Mouse (Mus musculus) heart, embryonic 13.5 days (tissue): ENCODE data around the gene Gjd3. TPM values are rescaled to one million over a fixed set of nuclear protein-coding genes. Genes with fewer than 3 reads are reported as not detected.

Source experiments
- ATAC-seq: fragments of 200-750 bp; cut with Nextera tagmentation; 2 replicates; pipeline ENCODE4 v1.8.0; 2017; ENCODE audit warnings: moderate TSS enrichment; ENCODE audit not compliant: insufficient number of reproducible peaks, low FRiP score, low TSS enrichment; ENCODE audit errors: extremely low read depth
- H3K27ac ChIP-seq: fragments of 300-500 bp; sonication (generic); replicated peaks from 2 replicates; pipeline ENCODE4 v1.5.1; 2015; ENCODE audit warnings: moderate library complexity, mild to moderate bottlenecking, inconsistent platforms
- H3K27me3 ChIP-seq: fragments of 300-500 bp; sonication (generic); replicated peaks from 2 replicates; pipeline ENCODE4 v1.6.1; 2015; ENCODE audit warnings: mild to moderate bottlenecking, inconsistent platforms
- H3K36me3 ChIP-seq: fragments of 300-500 bp; sonication (generic); 2 replicates; pipeline ENCODE4 v1.6.1; 2015; ENCODE audit warnings: mild to moderate bottlenecking, inconsistent platforms
- H3K4me1 ChIP-seq: fragments of 300-500 bp; sonication (generic); 2 replicates; pipeline ENCODE4 v1.6.1; 2015; ENCODE audit warnings: inconsistent platforms
- H3K4me2 ChIP-seq: fragments of 300-500 bp; sonication (generic); 2 replicates; pipeline ENCODE4 v1.6.1; 2015; ENCODE audit warnings: inconsistent platforms, mild to moderate bottlenecking, moderate library complexity
- H3K4me3 ChIP-seq: fragments of 300-500 bp; sonication (generic); 2 replicates; pipeline ENCODE4 v1.5.1; 2015; ENCODE audit warnings: moderate library complexity, mild to moderate bottlenecking, inconsistent platforms
- H3K9ac ChIP-seq: fragments of 300-500 bp; sonication (generic); 2 replicates; pipeline ENCODE4 v1.6.1; 2015; ENCODE audit warnings: inconsistent platforms, mild to moderate bottlenecking, moderate library complexity
- H3K9me3 ChIP-seq: fragments of 300-500 bp; sonication (generic); 2 replicates; pipeline ENCODE4 v1.6.1; 2016; ENCODE audit warnings: inconsistent platforms
- WGBS: fragments of 180-500 bp; shearing (Covaris S2); methylation state at CpG from one replicate; pipeline ENCODE4 v1.1.7; 2015; ENCODE audit warnings: mixed read lengths; 5-methylcytosine and 5-hydroxymethylcytosine counted together
- polyA plus RNA-seq: library from polyadenylated mRNA; unstranded; fragments of >200 nt; fragmentation: Nextera tagmentation; extraction: Ambion mirVana; gene quantifications from 2 replicates; pipeline ENCODE4 v1.2.1, GENCODE M21; 2015

Gene Gjd3
- polyA plus RNA-seq, 1 experiment from 2014 or later, result 3.3 TPM

DNA sequence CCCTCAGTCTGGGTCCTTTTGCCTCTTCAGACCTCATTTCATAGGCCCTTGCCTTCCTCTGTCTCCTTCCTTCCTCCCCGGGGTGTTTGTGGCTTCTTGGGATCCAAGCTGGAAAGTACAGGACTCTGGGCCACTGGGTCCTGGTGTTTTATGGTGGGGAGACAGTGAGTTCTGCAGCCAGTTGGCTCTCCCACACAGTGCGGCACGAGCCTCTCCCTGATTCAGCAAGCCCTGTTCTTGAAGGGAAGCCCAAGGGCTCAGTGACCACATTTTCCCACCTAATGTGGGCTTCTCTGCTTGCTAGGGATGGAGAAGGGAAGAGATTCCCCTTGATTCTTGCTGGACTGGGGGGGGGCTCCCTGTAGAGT, 40.3 kb downstream of the Gjd3 start:
- Histone ChIP-seq H3K9ac (peak overlapping the region; percentile 91), H3K4me1 (peaks cover 92% of the 10 kb centered on the region), H3K4me3 (peak overlapping the region; percentile 89), H3K27ac (peak overlapping the region; percentile 99), H3K27me3 (no peaks in the 10 kb centered on the region), H3K36me3 (no peaks in the 10 kb centered on the region), H3K4me2 (peak overlapping the region; percentile 79), H3K9me3 (no peaks in the 10 kb centered on the region)
- WGBS, result 35% methylated on average over 3 of the region's 3 CpGs
- ATAC-seq, result no peak

DNA sequence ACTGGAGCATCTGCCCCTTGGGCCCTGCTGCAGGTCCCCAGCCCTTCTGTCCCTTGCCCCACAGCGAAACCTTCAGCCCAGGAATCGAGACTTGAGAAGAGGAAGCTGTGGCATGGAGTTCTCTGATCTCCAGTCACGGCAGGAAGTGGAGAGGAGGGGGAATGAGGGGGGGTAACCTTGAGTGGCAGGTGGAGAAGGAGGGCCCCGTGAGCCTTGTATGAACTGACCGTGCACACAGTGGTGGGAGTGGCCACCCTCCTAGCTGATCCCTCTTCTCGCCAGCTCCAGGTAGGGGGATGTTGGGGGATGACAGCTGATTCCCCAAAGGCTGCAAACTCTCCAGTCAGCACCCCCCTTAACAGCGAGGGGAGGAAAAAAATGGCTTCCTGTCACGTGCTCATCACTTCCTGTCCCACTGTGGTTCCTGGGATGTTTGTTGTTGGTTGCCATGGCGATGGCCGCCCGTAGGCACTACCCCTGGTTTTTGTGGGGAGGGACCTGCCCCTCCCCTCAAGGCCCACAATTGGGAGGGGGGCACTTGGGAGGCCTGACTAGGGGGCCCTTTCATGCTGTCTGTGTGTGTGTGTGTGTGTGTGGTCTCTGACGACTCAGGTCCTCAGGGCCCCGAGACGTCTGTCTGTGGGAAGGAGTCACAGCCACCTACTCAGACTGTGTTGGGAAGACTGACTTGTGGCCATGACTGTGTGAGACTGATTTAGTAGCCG, 40.8 kb downstream of the Gjd3 start:
- peaks cover 89% of the 10 kb centered on the region for H3K4me1 ChIP-seq
- no peak for ATAC-seq
- no peaks in the 10 kb centered on the region for H3K36me3 ChIP-seq

DNA sequence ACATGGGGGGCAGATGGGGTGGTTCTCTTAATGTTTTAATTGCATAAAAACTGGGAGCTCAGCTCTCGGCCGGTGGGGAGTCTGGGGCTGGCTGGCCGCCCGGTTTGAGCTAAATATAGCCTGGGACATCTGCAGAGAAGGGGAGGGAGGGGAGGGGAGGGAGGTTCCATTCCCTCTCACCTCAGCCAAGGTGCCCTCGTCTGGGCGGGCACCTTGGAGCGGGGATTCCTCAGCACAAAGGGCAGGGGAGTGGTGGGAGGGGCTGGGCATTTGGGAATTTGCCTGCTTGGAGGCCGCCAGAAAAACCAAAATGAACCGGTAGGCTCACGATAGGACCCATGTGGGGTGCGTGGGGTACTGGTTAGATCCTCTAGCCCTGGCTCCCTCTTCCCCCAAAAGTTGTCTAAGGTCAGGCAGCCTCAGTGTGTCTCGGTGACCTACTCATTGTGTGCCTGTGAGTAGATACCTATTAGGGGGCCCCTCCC, 41.4 kb downstream of the Gjd3 start:
- H3K27ac ChIP-seq, result peak overlapping the region; percentile 99
- H3K9me3 ChIP-seq, result no peaks in the 10 kb centered on the region
- under 1% methylated on average over 12 of the region's 12 CpGs for WGBS
- no peak for ATAC-seq
- peak overlapping the region; percentile 79 for H3K4me2 ChIP-seq
- no peaks in the 10 kb centered on the region for H3K27me3 ChIP-seq
- H3K4me3 ChIP-seq, result peak overlapping the region; percentile 89
- H3K4me1 ChIP-seq, result peaks cover 91% of the 10 kb centered on the region
- H3K36me3 ChIP-seq, result no peaks in the 10 kb centered on the region
- peak overlapping the region; percentile 91 for H3K9ac ChIP-seq

More for the DNA sequence above, 40.8 kb downstream of the Gjd3 start:
- peak overlapping the region; percentile 99 for H3K27ac ChIP-seq
- WGBS, result 2% methylated on average over 15 of the region's 15 CpGs
- H3K27me3 ChIP-seq, result no peaks in the 10 kb centered on the region
- peak overlapping the region; percentile 91 for H3K9ac ChIP-seq
- peak overlapping the region; percentile 89 for H3K4me3 ChIP-seq
- peak overlapping the region; percentile 79 for H3K4me2 ChIP-seq
- no peaks in the 10 kb centered on the region for H3K9me3 ChIP-seq

DNA sequence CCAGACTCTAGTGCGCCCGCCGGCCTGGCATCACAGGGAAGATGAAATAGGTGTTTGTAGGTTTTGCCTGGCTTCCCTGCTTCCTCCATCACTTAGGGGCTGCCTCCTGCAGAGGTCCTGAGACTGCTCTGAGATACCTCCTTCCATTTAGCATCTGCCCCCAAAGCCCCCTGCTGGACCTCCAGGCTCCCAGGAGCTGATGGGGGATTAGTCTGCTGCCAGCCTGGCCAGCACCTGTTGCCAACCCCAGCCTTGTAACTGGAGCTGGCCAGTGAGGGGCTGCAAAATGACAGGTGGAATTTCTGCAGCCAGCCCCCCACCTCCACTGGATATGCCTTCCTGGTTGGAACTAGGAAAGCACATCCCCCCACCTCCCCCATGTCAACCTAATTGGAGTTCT, 42.0 kb downstream of the Gjd3 start:
- ATAC-seq, result no peak

DNA sequence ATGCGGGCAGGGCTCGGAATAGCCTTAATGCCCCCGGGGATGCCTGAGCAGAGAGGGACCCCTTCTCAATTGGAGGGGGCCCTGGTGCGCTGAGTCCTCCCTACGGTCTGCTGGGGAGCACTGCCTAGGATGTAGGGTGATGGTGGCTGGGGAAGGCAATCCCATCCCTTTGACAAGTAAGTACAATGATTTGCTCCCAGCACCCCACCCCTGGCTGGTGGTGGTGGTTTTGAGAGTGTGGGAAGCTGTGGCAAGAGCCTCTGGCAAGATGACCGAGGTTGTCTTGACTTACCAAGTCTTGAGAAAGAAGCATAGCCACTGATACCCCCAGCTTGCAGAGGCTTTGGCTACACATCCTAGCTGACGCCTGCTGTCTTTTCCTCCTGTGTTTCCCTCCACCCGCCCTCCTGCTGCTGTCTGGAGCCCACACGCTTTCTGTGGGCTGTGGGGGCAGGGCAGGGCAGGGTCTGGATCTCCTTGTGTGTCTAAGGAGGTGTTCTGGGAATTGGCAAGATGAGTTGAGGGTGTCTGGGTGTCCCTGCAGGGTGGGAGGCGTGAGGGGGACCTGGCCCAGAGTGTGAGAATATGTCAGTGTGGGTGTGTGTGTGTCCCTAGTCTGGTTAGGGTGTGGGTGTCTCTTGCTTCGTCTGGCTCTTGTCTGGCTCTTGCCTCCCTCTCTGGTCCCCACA, 42.7 kb downstream of the Gjd3 start:
- 44% methylated on average over 11 of the region's 11 CpGs for WGBS
- peaks cover 3% of the 10 kb centered on the region for H3K36me3 ChIP-seq

More for the DNA sequence above, 42.0 kb downstream of the Gjd3 start:
- H3K4me2 ChIP-seq, result peak overlapping the region; percentile 79
- H3K27me3 ChIP-seq, result no peaks in the 10 kb centered on the region
- H3K9ac ChIP-seq, result peak overlapping the region; percentile 91
- peaks cover 91% of the 10 kb centered on the region for H3K4me1 ChIP-seq
- WGBS, result 40% methylated on average over 3 of the region's 3 CpGs
- peak overlapping the region; percentile 89 for H3K4me3 ChIP-seq
- no peaks in the 10 kb centered on the region for H3K9me3 ChIP-seq
- no peaks in the 10 kb centered on the region for H3K36me3 ChIP-seq
- peak overlapping the region; percentile 99 for H3K27ac ChIP-seq

DNA sequence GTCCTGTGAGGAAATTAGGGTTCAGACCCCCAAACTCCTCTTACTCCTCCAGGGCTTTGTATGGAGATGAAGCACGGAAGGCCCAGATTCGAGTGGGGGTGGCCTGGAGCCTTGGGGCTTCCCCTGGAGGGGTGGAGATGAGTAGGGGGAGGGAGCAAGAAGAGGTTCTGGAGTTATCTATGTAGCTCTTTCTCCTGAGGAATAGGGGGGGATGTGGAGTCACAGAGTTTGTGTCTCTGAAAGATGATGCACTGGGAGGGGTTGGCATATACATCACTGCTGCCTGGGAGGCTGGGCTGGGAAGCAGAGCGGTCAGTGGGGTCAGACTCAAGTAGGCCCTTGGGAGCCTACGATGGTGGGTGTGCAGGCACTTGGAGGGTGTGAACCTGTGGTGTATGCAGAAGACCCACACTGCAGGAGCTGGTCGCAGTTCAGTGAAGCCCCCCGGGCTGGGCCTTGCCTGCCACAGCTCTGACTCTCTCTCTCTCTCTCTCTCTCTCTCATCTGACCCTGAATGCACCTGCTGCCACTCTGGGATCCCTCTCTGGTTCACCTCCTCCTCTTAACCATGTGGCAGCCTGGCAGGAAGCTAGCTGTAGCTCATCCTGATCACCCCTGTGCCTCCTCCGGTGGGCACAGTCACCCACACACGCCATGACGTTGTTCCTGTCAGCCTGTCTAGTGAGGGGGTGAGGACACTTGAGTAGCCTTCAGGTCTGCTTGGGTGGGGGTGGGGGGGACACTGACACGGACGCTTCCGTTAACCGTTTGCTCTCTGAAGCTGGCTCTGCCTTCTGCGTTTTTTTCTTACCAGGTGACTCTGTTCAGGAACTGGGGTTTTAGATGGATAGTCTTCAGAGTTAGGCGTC, 43.5 kb downstream of the Gjd3 start:
- H3K9me3 ChIP-seq, result no peaks in the 10 kb centered on the region
- 32% methylated on average over 15 of the region's 15 CpGs for WGBS
- H3K4me2 ChIP-seq, result peak overlapping the region; percentile 79
- H3K4me3 ChIP-seq, result peak overlapping the region; percentile 89
- H3K27me3 ChIP-seq, result no peaks in the 10 kb centered on the region; the same call in 1 of the 2 replicates
- H3K36me3 ChIP-seq, result peaks cover 10% of the 10 kb centered on the region
- peak overlapping the region; percentile 99 for H3K27ac ChIP-seq
- peak overlapping the region; percentile 91 for H3K9ac ChIP-seq
- H3K4me1 ChIP-seq, result peaks cover 90% of the 10 kb centered on the region
- ATAC-seq, result no peak

More for the DNA sequence above, 42.7 kb downstream of the Gjd3 start:
- Histone ChIP-seq H3K27me3 (no peaks in the 10 kb centered on the region; the same call in 1 of the 2 replicates), H3K4me2 (peak overlapping the region; percentile 79), H3K4me3 (peak overlapping the region; percentile 89), H3K27ac (peak overlapping the region; percentile 99), H3K9me3 (no peaks in the 10 kb centered on the region), H3K9ac (peak overlapping the region; percentile 91), H3K4me1 (peaks cover 91% of the 10 kb centered on the region)
- no peak for ATAC-seq

DNA sequence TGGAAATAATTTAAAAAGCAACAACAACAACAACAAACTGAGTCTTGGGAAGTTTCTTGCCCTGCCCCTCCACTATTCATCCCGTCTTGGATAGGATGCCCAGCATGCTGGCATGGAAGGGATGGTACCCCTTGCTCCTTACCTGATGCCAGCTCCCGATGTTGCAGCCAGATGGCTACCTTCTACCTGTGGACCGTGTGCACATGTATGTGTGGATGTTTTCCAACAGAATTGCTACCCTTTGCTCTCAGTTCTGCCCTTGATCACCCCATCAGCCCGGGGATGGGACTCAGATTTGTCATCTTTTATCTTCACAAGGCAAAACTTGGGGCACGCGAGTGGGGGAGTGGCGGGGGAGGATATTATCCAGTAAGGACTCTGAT, 44.1 kb downstream of the Gjd3 start:
- Histone ChIP-seq H3K4me2 (peak overlapping the region; percentile 79), H3K27ac (peak overlapping the region; percentile 99), H3K27me3 (no peaks in the 10 kb centered on the region; the same call in 1 of the 2 replicates), H3K9ac (peak overlapping the region; percentile 91), H3K4me3 (peak overlapping the region; percentile 89), H3K36me3 (peaks cover 16% of the 10 kb centered on the region), H3K9me3 (no peaks in the 10 kb centered on the region), H3K4me1 (peaks cover 89% of the 10 kb centered on the region)
- 34% methylated on average over 7 of the region's 7 CpGs for WGBS
- ATAC-seq, result no peak

DNA sequence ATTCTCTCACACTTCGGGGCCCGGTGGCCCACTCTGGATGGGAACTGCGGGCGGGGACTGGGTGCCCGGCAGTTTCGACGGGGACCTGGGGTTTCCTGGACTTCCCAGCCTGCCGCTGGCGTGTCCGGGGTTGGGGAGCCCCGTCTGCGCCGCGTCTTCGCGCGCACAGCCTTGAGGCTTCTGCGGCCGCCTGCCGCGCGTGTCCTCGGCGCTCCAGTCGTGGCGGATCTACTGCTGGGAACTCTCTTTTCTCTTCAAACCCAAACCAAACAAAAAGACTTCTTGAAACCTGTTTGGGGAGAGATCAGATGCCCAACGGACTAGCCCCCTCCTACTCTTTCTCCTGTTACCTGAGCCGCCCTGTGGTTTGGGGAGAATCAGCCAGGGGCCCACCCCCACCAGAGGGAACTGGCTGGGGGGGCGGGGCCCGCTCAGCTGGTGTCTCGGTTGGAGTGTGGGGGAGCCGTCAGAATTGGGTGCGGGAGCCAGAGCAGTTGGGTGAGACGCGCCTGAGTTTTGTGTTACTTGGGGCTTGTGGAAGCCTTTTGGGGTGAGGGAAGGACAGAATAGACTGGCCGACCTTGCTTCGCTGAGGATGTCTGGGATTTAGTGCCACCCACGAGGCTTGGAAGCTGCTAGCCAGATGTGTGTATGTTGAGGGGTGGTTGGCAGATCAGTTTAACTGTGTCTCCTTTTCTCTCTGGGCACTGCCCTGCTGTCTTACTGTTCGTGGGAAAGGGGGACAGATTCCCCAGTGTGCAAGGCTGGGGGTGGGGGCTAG, 44.7 kb downstream of the Gjd3 start:
- Histone ChIP-seq H3K27me3 (no peaks in the 10 kb centered on the region; the same call in 1 of the 2 replicates), H3K27ac (peak overlapping the region; percentile 99), H3K36me3 (peaks cover 17% of the 10 kb centered on the region), H3K9ac (peak overlapping the region; percentile 91), H3K4me2 (peak overlapping the region; percentile 79), H3K9me3 (no peaks in the 10 kb centered on the region), H3K4me3 (peak overlapping the region; percentile 89), H3K4me1 (peaks cover 89% of the 10 kb centered on the region)
- under 1% methylated on average over 39 of the region's 39 CpGs for WGBS
- no peak; the same call in 1 of the 2 replicates for ATAC-seq

DNA sequence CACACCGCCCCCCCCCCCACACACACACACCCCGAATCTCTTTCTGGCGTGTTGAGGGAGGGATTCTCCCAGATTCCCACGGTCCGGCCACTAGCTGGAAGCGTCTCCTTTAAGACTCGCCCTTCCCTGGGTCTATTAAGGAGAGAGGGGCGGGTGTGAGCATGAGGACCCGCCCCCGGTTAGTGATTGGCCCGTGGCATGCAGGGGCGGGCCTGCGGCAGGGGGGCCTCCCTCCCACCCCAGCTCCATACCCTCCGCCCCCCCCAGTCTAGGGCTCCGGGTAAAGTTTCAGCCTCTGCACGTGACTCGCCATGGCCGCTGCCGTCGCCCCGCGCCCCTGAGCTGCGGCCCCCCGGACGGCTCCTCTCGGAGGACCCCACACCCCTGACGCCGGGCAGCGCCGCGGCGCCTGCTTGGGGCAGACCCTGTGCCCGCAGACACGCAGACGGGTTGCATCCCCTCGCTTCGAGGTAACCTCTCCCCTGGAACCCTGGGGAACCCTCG, 45.4 kb downstream of the Gjd3 start:
- under 1% methylated on average over 38 of the region's 38 CpGs for WGBS
- peak overlapping the region; percentile 91 for H3K9ac ChIP-seq
- peaks cover 89% of the 10 kb centered on the region for H3K4me1 ChIP-seq
- no peaks in the 10 kb centered on the region; the same call in 1 of the 2 replicates for H3K27me3 ChIP-seq
- peaks cover 17% of the 10 kb centered on the region for H3K36me3 ChIP-seq
- H3K4me3 ChIP-seq, result peak overlapping the region; percentile 89
- peak overlapping the region; percentile 99 for H3K27ac ChIP-seq
- H3K4me2 ChIP-seq, result peak overlapping the region; percentile 79
- H3K9me3 ChIP-seq, result no peaks in the 10 kb centered on the region
- ATAC-seq, result peak; percentile 80
